Comparison of ENCODE assay signal across 24 mouse cellular contexts in the genomic region with DNA sequence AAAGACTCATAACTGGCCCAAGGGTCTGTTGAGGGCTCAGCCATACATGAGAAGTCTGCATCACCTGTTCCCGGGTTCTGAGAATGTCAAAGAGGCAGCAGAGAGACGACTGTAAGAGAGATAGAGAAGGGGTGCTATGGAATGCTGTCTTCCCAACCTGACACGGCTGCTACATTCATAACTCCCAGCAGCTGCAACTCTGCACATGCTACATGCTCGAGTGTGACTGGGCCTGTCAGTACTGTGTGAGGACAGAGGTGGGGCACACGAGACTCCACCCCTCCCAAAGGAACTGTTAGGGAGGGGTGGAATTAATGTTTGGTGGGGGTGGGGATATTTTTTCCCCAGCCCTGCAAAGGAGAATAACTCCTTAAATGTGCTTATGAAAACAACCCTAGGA. TPM values are rescaled to one million over a fixed set of nuclear protein-coding genes. Genes with fewer than 3 reads are reported as not detected.
DNase-seq lines count a peak whose midpoint lies in the region; ATAC-seq and TF ChIP-seq lines count a peak whose summit lies in the region.
"Had no signal": no experiment of that assay in that cellular context is flagged by ENCODE, and none has a peak within 500 bp of the region (broad histone marks: within the 10 kb centered on the region; RNA-seq: fewer than 3 reads in every experiment).

No protein-coding gene starts in this region.

- H3K27ac ChIP-seq in embryonic facial prominence, embryonic 14.5 days (replicated peaks; ENCODE audit: low read depth, low read length) = no peak overlapping the region
- no peak overlapping the region for H3K27ac ChIP-seq in embryonic facial prominence, embryonic 10.5 days (replicated peaks)
- H3K27ac ChIP-seq in limb, embryonic 13.5 days = no peak overlapping the region
- no peak overlapping the region for H3K27ac ChIP-seq in limb, embryonic 10.5 days
- H3K27ac ChIP-seq in limb, embryonic 14.5 days (replicated peaks; ENCODE audit: low read depth, low read length) = no peak overlapping the region
- H3K27ac ChIP-seq: embryonic facial prominence, embryonic 13.5 days; forebrain, embryonic 13.5 days; forebrain, embryonic 15.5 days had no signal

- TF ChIP-seq POLR2A in limb, embryonic 14.5 days (IDR thresholded peaks at IDR 0.05; ENCODE audit: borderline replicate concordance, extremely low read depth, insufficient read depth, insufficient read length) = no peak
- TF ChIP-seq POLR2A in myocyte (IDR thresholded peaks at IDR 0.05; ENCODE audit: insufficient read length, low read depth) = no peak

- H3ac ChIP-seq in myocyte (ENCODE audit: control insufficient read depth, insufficient read length) = no peak overlapping the region

- ATAC-seq in embryonic facial prominence, embryonic 14.5 days (ENCODE audit: low read depth) = peak; percentile 67; the same call in 1 of the 2 replicates
- peak; percentile 66 for ATAC-seq in limb, embryonic 13.5 days (ENCODE audit: low FRiP score, low read depth)
- ATAC-seq in limb, embryonic 14.5 days (ENCODE audit: low FRiP score, low read depth) = peak; percentile 74; the same call in 1 of the 2 replicates
- ATAC-seq: activated CD4-positive, CD25-positive, alpha-beta regulatory T cell, adult 4 months; CD4-positive, CD25-positive, alpha-beta regulatory T cell, adult 4 months; forebrain, embryonic 13.5 days; forebrain, embryonic 15.5 days; Patski had no signal

- no peaks in the 10 kb centered on the region for H3K27me3 ChIP-seq in embryonic facial prominence, embryonic 14.5 days (replicated peaks; ENCODE audit: control insufficient read depth, insufficient read depth, low read length)
- H3K27me3 ChIP-seq in embryonic facial prominence, embryonic 10.5 days (replicated peaks; ENCODE audit: low read depth, poor library complexity, severe bottlenecking) = no peaks in the 10 kb centered on the region
- H3K27me3 ChIP-seq in limb, embryonic 13.5 days = no peaks in the 10 kb centered on the region
- H3K27me3 ChIP-seq in limb, embryonic 10.5 days (ENCODE audit: low read depth, poor library complexity, severe bottlenecking) = no peaks in the 10 kb centered on the region
- H3K27me3 ChIP-seq in limb, embryonic 14.5 days (ENCODE audit: control insufficient read depth, insufficient read depth, low read length) = no peaks in the 10 kb centered on the region
- no peaks in the 10 kb centered on the region for H3K27me3 ChIP-seq in myocyte (ENCODE audit: control insufficient read depth, insufficient read depth, insufficient read length)
- H3K27me3 ChIP-seq: CH12.LX; embryonic facial prominence, embryonic 13.5 days; forebrain, embryonic 13.5 days; forebrain, embryonic 15.5 days; Patski had no signal

- H3K4me3 ChIP-seq in embryonic facial prominence, embryonic 14.5 days (ENCODE audit: low read depth, low read length) = no peak overlapping the region
- H3K4me3 ChIP-seq in embryonic facial prominence, embryonic 10.5 days = no peak overlapping the region
- no peak overlapping the region for H3K4me3 ChIP-seq in limb, embryonic 13.5 days
- H3K4me3 ChIP-seq in limb, embryonic 10.5 days = no peak overlapping the region
- H3K4me3 ChIP-seq in limb, embryonic 14.5 days (replicated peaks; ENCODE audit: low read length) = no peak overlapping the region
- no peak overlapping the region for H3K4me3 ChIP-seq in myocyte
- H3K4me3 ChIP-seq: embryonic facial prominence, embryonic 13.5 days; forebrain, embryonic 13.5 days; forebrain, embryonic 15.5 days had no signal

- H3K36me3 ChIP-seq in embryonic facial prominence, embryonic 14.5 days (ENCODE audit: control insufficient read depth, insufficient read depth, low read length) = no peaks in the 10 kb centered on the region
- H3K36me3 ChIP-seq in embryonic facial prominence, embryonic 10.5 days (replicated peaks) = no peaks in the 10 kb centered on the region
- H3K36me3 ChIP-seq in limb, embryonic 13.5 days = no peaks in the 10 kb centered on the region
- H3K36me3 ChIP-seq in limb, embryonic 10.5 days = no peaks in the 10 kb centered on the region
- H3K36me3 ChIP-seq in limb, embryonic 14.5 days (ENCODE audit: control insufficient read depth, insufficient read depth, low read length) = no peaks in the 10 kb centered on the region
- H3K36me3 ChIP-seq in myocyte (ENCODE audit: control insufficient read depth, insufficient read depth) = no peaks in the 10 kb centered on the region
- H3K36me3 ChIP-seq: embryonic facial prominence, embryonic 13.5 days; forebrain, embryonic 15.5 days; G1E had no signal

- no peak overlapping the region for H3K9ac ChIP-seq in embryonic facial prominence, embryonic 14.5 days (ENCODE audit: low read depth, low read length)
- H3K9ac ChIP-seq in limb, embryonic 13.5 days = no peak overlapping the region
- H3K9ac ChIP-seq in limb, embryonic 14.5 days (ENCODE audit: low read depth, low read length, severe bottlenecking) = no peak overlapping the region
- H3K9ac ChIP-seq: embryonic facial prominence, embryonic 13.5 days; forebrain, embryonic 13.5 days; forebrain, embryonic 15.5 days had no signal

- 57% methylated on average over 5 of the region's 5 CpGs for WGBS in embryonic facial prominence, embryonic 14.5 days
- WGBS in embryonic facial prominence, embryonic 10.5 days = 75% methylated on average over 5 of the region's 5 CpGs
- WGBS in limb, embryonic 13.5 days = 67% methylated on average over 5 of the region's 5 CpGs
- 76% methylated on average over 5 of the region's 5 CpGs for WGBS in limb, embryonic 10.5 days
- 48% methylated on average over 5 of the region's 5 CpGs for WGBS in limb, embryonic 14.5 days

- DNase-seq in embryonic facial prominence, embryonic 14.5 days (ENCODE audit: low spot score) = peak; percentile 48
- DNase-seq in embryonic facial prominence, embryonic 10.5 days (ENCODE audit: low spot score) = no peak
- DNase-seq in limb, embryonic 10.5 days (ENCODE audit: low spot score) = no peak
- DNase-seq in limb, embryonic 14.5 days (ENCODE audit: low spot score) = no peak
- no peak for DNase-seq in heart, adult 9 months (ENCODE audit: low spot score in 2 of 2)
- DNase-seq: adrenal gland, adult 8-10 months; adrenal gland, postnatal 14 days; adrenal gland, postnatal 36 days; B cell, adult 2 months; cerebellum, adult 11-12 months; cerebellum, adult 2 months; cerebellum, adult 9-10 months; cerebellum, postnatal 10 days; cerebellum, postnatal 25 days had no signal

- no peaks in the 10 kb centered on the region for H3K4me1 ChIP-seq in embryonic facial prominence, embryonic 14.5 days (ENCODE audit: control insufficient read depth, insufficient read depth, low read length)
- peaks cover 13% of the 10 kb centered on the region; the same call in 1 of the 2 replicates for H3K4me1 ChIP-seq in embryonic facial prominence, embryonic 10.5 days
- 0 out of 2 replicates have a peak, but pooled peaks cover 1% of the 10 kb centered on the region for H3K4me1 ChIP-seq in limb, embryonic 13.5 days
- peaks cover 7% of the 10 kb centered on the region for H3K4me1 ChIP-seq in limb, embryonic 10.5 days
- no peaks in the 10 kb centered on the region for H3K4me1 ChIP-seq in limb, embryonic 14.5 days (ENCODE audit: control insufficient read depth, insufficient read depth, low read length)
- H3K4me1 ChIP-seq: forebrain, embryonic 15.5 days had no signal

- H3K9me3 ChIP-seq in embryonic facial prominence, embryonic 14.5 days (ENCODE audit: control insufficient read depth, low read length) = no peaks in the 10 kb centered on the region
- H3K9me3 ChIP-seq in embryonic facial prominence, embryonic 10.5 days = no peaks in the 10 kb centered on the region
- H3K9me3 ChIP-seq in limb, embryonic 13.5 days = no peaks in the 10 kb centered on the region
- no peaks in the 10 kb centered on the region for H3K9me3 ChIP-seq in limb, embryonic 10.5 days (replicated peaks)
- no peaks in the 10 kb centered on the region for H3K9me3 ChIP-seq in limb, embryonic 14.5 days (ENCODE audit: control insufficient read depth, low read length)
- H3K9me3 ChIP-seq: embryonic facial prominence, embryonic 13.5 days; forebrain, embryonic 13.5 days; forebrain, embryonic 15.5 days; G1E had no signal

- H3K79me2 ChIP-seq in myocyte (ENCODE audit: control insufficient read depth, insufficient read depth) = no peaks in the 10 kb centered on the region

- H3K4me2 ChIP-seq in embryonic facial prominence, embryonic 14.5 days (ENCODE audit: low read depth, low read length) = no peak overlapping the region
- no peak overlapping the region for H3K4me2 ChIP-seq in limb, embryonic 13.5 days (replicated peaks)
- H3K4me2 ChIP-seq in limb, embryonic 14.5 days (replicated peaks; ENCODE audit: low read depth, low read length, severe bottlenecking) = no peak overlapping the region
- H3K4me2 ChIP-seq in myocyte (ENCODE audit: low read depth) = no peak overlapping the region
- H3K4me2 ChIP-seq: embryonic facial prominence, embryonic 13.5 days; forebrain, embryonic 13.5 days; forebrain, embryonic 15.5 days had no signal

TF ChIP-seq in myocyte, 11 proteins besides CTCF, POLR2A, EP300 and RAD21:
- TF ChIP-seq POLR2AphosphoS2 (IDR thresholded peaks at IDR 0.05; ENCODE audit: insufficient read length, low read depth) (no peak), USF1 (IDR thresholded peaks at IDR 0.05; ENCODE audit: low read depth) (no peak), REST (IDR thresholded peaks at IDR 0.05; ENCODE audit: insufficient read depth, insufficient read length) (no peak), TCF12 (IDR thresholded peaks at IDR 0.05; ENCODE audit: insufficient read depth, poor library complexity, severe bottlenecking) (no peak), SRF (IDR thresholded peaks at IDR 0.05; ENCODE audit: control insufficient read depth, insufficient read length, low read depth) (no peak), CEBPB (IDR thresholded peaks at IDR 0.05; ENCODE audit: insufficient read depth, poor library complexity, severe bottlenecking) (no peak), MAX (IDR thresholded peaks at IDR 0.05; ENCODE audit: low read depth) (no peak), MYOG (IDR thresholded peaks at IDR 0.05; ENCODE audit: control insufficient read depth in 1 of 3, insufficient read depth in 1 of 3, insufficient read length in 2 of 3, low read depth in 2 of 3) (peak in 2 of 3 experiments; percentile 9 to 69), TCF3 (IDR thresholded peaks at IDR 0.05; ENCODE audit: insufficient read length, low read depth) (peak; percentile 31), MYOD1 (IDR thresholded peaks at IDR 0.05; ENCODE audit: control insufficient read depth in 1 of 3, insufficient read length in 2 of 3, low read depth in 2 of 3) (peak in 2 of 3 experiments; percentile 38 to 67), E2F4 (IDR thresholded peaks at IDR 0.05; ENCODE audit: insufficient read depth) (no peak)

RNA-seq across cellular contexts. Expression of a gene that starts 14.5 kb away (rescaled TPM):
- 157 TPM in 2 replicates for polyA plus RNA-seq in embryonic facial prominence, embryonic 14.5 days (2014; fragmentation: Nextera tagmentation; extraction: Ambion mirVana)
- 147 and 160 TPM in 2 replicates for polyA plus RNA-seq in embryonic facial prominence, embryonic 10.5 days (2016; fragmentation: Nextera tagmentation; extraction: Ambion mirVana)
- 126 and 131 TPM in 2 replicates for polyA plus RNA-seq in limb, embryonic 13.5 days (2015; fragmentation: Nextera tagmentation; extraction: Ambion mirVana)
- polyA plus RNA-seq in limb, embryonic 10.5 days (2016; fragmentation: Nextera tagmentation; extraction: Ambion mirVana) = 148 and 162 TPM in 2 replicates
- polyA plus RNA-seq in limb, embryonic 14.5 days (2012; rRNA removed) = 69.1 and 81.2 TPM in 2 replicates
- 134 and 138 TPM in 2 replicates for polyA plus RNA-seq in limb, embryonic 14.5 days (2014; fragmentation: Nextera tagmentation; extraction: Ambion mirVana)
- 102 TPM for polyA plus RNA-seq in myocyte (2012; fragmentation: generic; extraction: Trizol)
